Mouse (Mus musculus) limb, embryonic 10.5 days (tissue): Measurements from ENCODE around the gene Dab2ip. TPM values are rescaled to one million over a fixed set of nuclear protein-coding genes. Genes with fewer than 3 reads are reported as not detected.

Experiments
- DNase-seq: peaks from one replicate; pipeline ENCODE4 v3.0.0-alpha.2; 2017; ENCODE audit warnings: low spot score
- H3K27ac ChIP-seq: fragments of 300-500 bp; sonication (generic); 2 replicates; pipeline ENCODE4 v1.5.1; 2016; ENCODE audit warnings: mild to moderate bottlenecking
- H3K27me3 ChIP-seq: fragments of 300-500 bp; sonication (generic); 2 replicates; pipeline ENCODE4 v1.6.1; 2016; ENCODE audit warnings: low read depth, mild to moderate bottlenecking; ENCODE audit not compliant: poor library complexity, severe bottlenecking
- H3K36me3 ChIP-seq: fragments of 300-500 bp; sonication (generic); 2 replicates; pipeline ENCODE4 v1.6.1; 2016; ENCODE audit warnings: mild to moderate bottlenecking, moderate library complexity
- H3K4me1 ChIP-seq: fragments of 300-500 bp; sonication (generic); 2 replicates; pipeline ENCODE4 v1.6.1; 2016
- H3K4me3 ChIP-seq: fragments of 300-500 bp; sonication (generic); 2 replicates; pipeline ENCODE4 v1.5.1; 2016; ENCODE audit warnings: mild to moderate bottlenecking, moderate library complexity
- H3K9me3 ChIP-seq: fragments of 300-500 bp; sonication (generic); replicated peaks from 2 replicates; pipeline ENCODE4 v1.6.1; 2016; ENCODE audit warnings: mild to moderate bottlenecking
- WGBS: fragments of 180-500 bp; shearing (Covaris S2); methylation state at CpG from one replicate; pipeline ENCODE4 v1.1.7; 2016; 5-methylcytosine and 5-hydroxymethylcytosine counted together
- polyA plus RNA-seq: library from polyadenylated mRNA; unstranded; fragments of >200 nt; fragmentation: Nextera tagmentation; extraction: Ambion mirVana; gene quantifications from 2 replicates; pipeline ENCODE4 v1.2.1, GENCODE M21; 2016

Gene Dab2ip
- polyA plus RNA-seq, 1 experiment from 2014 or later: 49.7 TPM

- no peak for DNase-seq
- WGBS: 91% methylated on average over 2 of the region's 2 CpGs
- Histone ChIP-seq H3K9me3 (no peaks in the 10 kb centered on the region), H3K4me3 (peak overlapping the region; percentile 79), H3K27me3 (no peaks in the 10 kb centered on the region), H3K36me3 (peaks cover 16% of the 10 kb centered on the region), H3K27ac (peak overlapping the region; percentile 96), H3K4me1 (peaks cover 91% of the 10 kb centered on the region)
Measured at GRCm38 (mm10) chr2:35621225-35621519, 63.1 kb downstream of the Dab2ip start.

- Histone ChIP-seq H3K36me3 (peaks cover 22% of the 10 kb centered on the region), H3K9me3 (no peaks in the 10 kb centered on the region)
- 3% methylated on average over 41 of the region's 41 CpGs for WGBS
Measured at GRCm38 (mm10) chr2:35621796-35622195, 63.7 kb downstream of the Dab2ip start.

GRCm38 (mm10) chr2:35622261-35623103 is 64.4 kb downstream of the Dab2ip start:
- no peaks in the 10 kb centered on the region for H3K27me3 ChIP-seq
- WGBS: 1% methylated on average over 20 of the region's 20 CpGs
- H3K4me1 ChIP-seq: peaks cover 92% of the 10 kb centered on the region
- peak overlapping the region; percentile 96 for H3K27ac ChIP-seq
- peaks cover 25% of the 10 kb centered on the region for H3K36me3 ChIP-seq
- DNase-seq: no peak
- peak overlapping the region; percentile 79 for H3K4me3 ChIP-seq
- no peaks in the 10 kb centered on the region for H3K9me3 ChIP-seq

More at GRCm38 (mm10) chr2:35621796-35622195, 63.7 kb downstream of the Dab2ip start:
- no peaks in the 10 kb centered on the region for H3K27me3 ChIP-seq
- peak overlapping the region; percentile 96 for H3K27ac ChIP-seq
- H3K4me1 ChIP-seq: peaks cover 92% of the 10 kb centered on the region
- DNase-seq: peak; percentile 89
- H3K4me3 ChIP-seq: peak overlapping the region; percentile 79

- H3K36me3 ChIP-seq: peaks cover 25% of the 10 kb centered on the region
- no peaks in the 10 kb centered on the region for H3K9me3 ChIP-seq
- peaks cover 92% of the 10 kb centered on the region for H3K4me1 ChIP-seq
- peak overlapping the region; percentile 96 for H3K27ac ChIP-seq
- no peak for DNase-seq
- H3K27me3 ChIP-seq: no peaks in the 10 kb centered on the region
- WGBS: 31% methylated on average over 4 of the region's 4 CpGs
- H3K4me3 ChIP-seq: peak overlapping the region; percentile 79
Measured at GRCm38 (mm10) chr2:35623104-35623377, 65.0 kb downstream of the Dab2ip start.

GRCm38 (mm10) chr2:35623431-35624148 is 65.5 kb downstream of the Dab2ip start:
- Histone ChIP-seq H3K4me3 (peak overlapping the region; percentile 79), H3K36me3 (peaks cover 26% of the 10 kb centered on the region), H3K4me1 (peaks cover 94% of the 10 kb centered on the region), H3K27ac (peak overlapping the region; percentile 96), H3K27me3 (no peaks in the 10 kb centered on the region), H3K9me3 (no peaks in the 10 kb centered on the region)
- WGBS: 35% methylated on average over 12 of the region's 12 CpGs
- DNase-seq: no peak

- WGBS: 60% methylated on average over 5 of the region's 5 CpGs
- H3K9me3 ChIP-seq: no peaks in the 10 kb centered on the region
- DNase-seq: no peak
- H3K27me3 ChIP-seq: no peaks in the 10 kb centered on the region
- H3K36me3 ChIP-seq: peaks cover 35% of the 10 kb centered on the region
- H3K27ac ChIP-seq: peak overlapping the region; percentile 96; the same call in 1 of the 2 replicates
- H3K4me1 ChIP-seq: peaks cover 92% of the 10 kb centered on the region
- peak overlapping the region; percentile 79 for H3K4me3 ChIP-seq
Measured at GRCm38 (mm10) chr2:35624380-35625006, 66.4 kb downstream of the Dab2ip start.

- peaks cover 87% of the 10 kb centered on the region for H3K4me1 ChIP-seq
- H3K4me3 ChIP-seq: no peak overlapping the region
- DNase-seq: no peak
- no peaks in the 10 kb centered on the region for H3K27me3 ChIP-seq
- WGBS: 94% methylated on average over 6 of the region's 6 CpGs
- no peaks in the 10 kb centered on the region for H3K9me3 ChIP-seq
- no peak overlapping the region for H3K27ac ChIP-seq
- H3K36me3 ChIP-seq: peaks cover 40% of the 10 kb centered on the region
Measured at GRCm38 (mm10) chr2:35625007-35625380, 66.9 kb downstream of the Dab2ip start.

GRCm38 (mm10) chr2:35625526-35625925 is 67.5 kb downstream of the Dab2ip start:
- Histone ChIP-seq H3K27ac (no peak overlapping the region), H3K36me3 (peaks cover 44% of the 10 kb centered on the region), H3K4me3 (no peak overlapping the region), H3K4me1 (peaks cover 81% of the 10 kb centered on the region), H3K9me3 (no peaks in the 10 kb centered on the region), H3K27me3 (no peaks in the 10 kb centered on the region)
- no peak for DNase-seq
- 87% methylated on average over 6 of the region's 6 CpGs for WGBS

GRCm38 (mm10) chr2:35626181-35626727 is 68.2 kb downstream of the Dab2ip start:
- no peak overlapping the region for H3K4me3 ChIP-seq
- WGBS: 75% methylated on average over 9 of the region's 9 CpGs
- H3K9me3 ChIP-seq: no peaks in the 10 kb centered on the region
- H3K27me3 ChIP-seq: no peaks in the 10 kb centered on the region
- no peak for DNase-seq
- peaks cover 47% of the 10 kb centered on the region for H3K36me3 ChIP-seq
- H3K27ac ChIP-seq: no peak overlapping the region
- peaks cover 76% of the 10 kb centered on the region for H3K4me1 ChIP-seq

- WGBS: 74% methylated on average over 11 of the region's 11 CpGs
- DNase-seq: no peak
- Histone ChIP-seq H3K4me1 (peaks cover 70% of the 10 kb centered on the region), H3K27ac (no peak overlapping the region), H3K36me3 (peaks cover 51% of the 10 kb centered on the region), H3K4me3 (no peak overlapping the region), H3K27me3 (no peaks in the 10 kb centered on the region), H3K9me3 (no peaks in the 10 kb centered on the region)
Measured at GRCm38 (mm10) chr2:35627298-35627898, 69.3 kb downstream of the Dab2ip start.

- Histone ChIP-seq H3K4me1 (peaks cover 65% of the 10 kb centered on the region), H3K36me3 (peaks cover 57% of the 10 kb centered on the region), H3K27me3 (no peaks in the 10 kb centered on the region), H3K9me3 (no peaks in the 10 kb centered on the region), H3K4me3 (no peak overlapping the region), H3K27ac (no peak overlapping the region)
- no peak for DNase-seq
- WGBS: 71% methylated on average over 7 of the region's 7 CpGs
Measured at GRCm38 (mm10) chr2:35628052-35628451, 70.0 kb downstream of the Dab2ip start.

GRCm38 (mm10) chr2:35628656-35629055 is 70.6 kb downstream of the Dab2ip start:
- DNase-seq: no peak
- H3K4me1 ChIP-seq: peaks cover 59% of the 10 kb centered on the region
- H3K36me3 ChIP-seq: peaks cover 61% of the 10 kb centered on the region
- no peaks in the 10 kb centered on the region for H3K27me3 ChIP-seq
- no peaks in the 10 kb centered on the region for H3K9me3 ChIP-seq
- no peak overlapping the region for H3K4me3 ChIP-seq
- no peak overlapping the region for H3K27ac ChIP-seq
- WGBS: 86% methylated on average over 4 of the region's 4 CpGs
